Mouse (Mus musculus) left cerebral cortex, adult 18-20 months (tissue): ENCODE measurements around the gene Gm17416. TPM values are rescaled to one million over a fixed set of nuclear protein-coding genes. Genes with fewer than 3 reads are reported as not detected.

ENCODE experiments used
- DNase-seq, 2 experiments: peaks; one replicate each; pipeline ENCODE4 v3.0.0; 2021 to 2022; ENCODE audit warnings: low spot score in 2 of 2, mixed read lengths in 1 of 2
- total RNA-seq, 2 experiments: library from RNA; stranded (reverse); gene quantifications; 2 replicates each; pipeline ENCODE4 v1.2.3; 2021

Gene Gm17416
- total RNA-seq, 2 experiments from 2014 or later: not detected

DNA sequence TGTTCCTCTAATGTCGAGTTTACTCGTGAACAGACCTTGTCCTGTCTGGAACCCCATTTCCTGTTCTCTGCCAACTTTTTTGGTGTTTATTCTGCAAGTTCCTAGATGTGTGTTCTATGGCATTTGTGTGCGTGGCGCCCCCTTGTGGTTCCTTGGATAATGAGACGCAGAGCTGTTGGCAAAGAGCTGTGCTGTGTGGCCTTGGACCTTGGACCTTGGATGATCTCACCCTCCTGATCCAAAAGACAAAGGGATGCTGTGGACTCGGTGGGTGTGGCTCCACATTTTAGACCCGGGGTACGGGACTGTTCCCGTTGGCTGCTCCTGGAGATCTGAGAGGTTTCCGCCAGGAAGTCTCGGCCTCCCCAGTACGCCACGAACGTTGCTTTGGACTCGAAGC, 34.9 kb downstream of the Gm17416 start, which contains the start of gene Defb36:
TSS of gene Defb36 (plus strand) at position 271 of the 400 bp plus-strand sequence.
- DNase-seq: peak; percentile 29 to 39

DNA sequence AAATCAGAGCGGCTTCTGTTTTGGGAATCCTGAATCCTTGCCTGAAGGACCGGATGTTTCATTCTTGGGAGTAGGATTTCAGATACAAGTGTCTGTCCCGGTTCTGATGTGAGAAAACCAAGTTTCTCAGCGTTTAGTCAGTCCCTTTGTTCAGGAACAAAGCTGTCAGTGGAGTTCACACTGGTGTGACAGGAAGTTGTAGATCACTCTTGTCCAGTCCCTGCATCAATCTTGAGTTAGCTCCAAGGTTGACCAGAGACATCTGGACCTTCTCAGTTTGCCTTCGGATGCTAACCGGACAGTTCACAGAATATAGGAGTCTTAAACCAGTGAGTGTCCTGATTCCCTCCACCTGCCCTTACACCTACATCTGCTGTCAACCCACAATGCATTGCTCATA, 38.6 kb downstream of the Gm17416 start:
- DNase-seq: no peak

DNA sequence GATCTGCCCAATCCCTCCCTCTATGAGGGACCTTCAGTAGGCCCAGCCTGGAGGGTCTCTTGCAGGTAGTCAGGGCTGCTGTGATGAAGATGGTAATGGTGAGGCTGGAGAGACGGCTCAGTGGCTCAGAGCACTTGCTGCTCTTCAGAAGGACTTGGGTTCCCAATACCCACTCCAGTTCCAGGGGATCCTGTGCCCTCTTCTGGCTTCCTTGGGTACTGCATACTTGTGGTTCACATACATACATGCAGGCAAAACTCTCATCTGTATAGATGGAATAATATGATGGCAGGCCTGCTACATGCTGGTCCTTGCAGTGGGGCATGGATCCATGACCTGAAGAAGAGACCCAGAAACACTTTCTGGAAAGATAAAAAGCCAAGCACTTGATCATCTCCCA, 39.6 kb downstream of the Gm17416 start:
- no peak for DNase-seq

DNA sequence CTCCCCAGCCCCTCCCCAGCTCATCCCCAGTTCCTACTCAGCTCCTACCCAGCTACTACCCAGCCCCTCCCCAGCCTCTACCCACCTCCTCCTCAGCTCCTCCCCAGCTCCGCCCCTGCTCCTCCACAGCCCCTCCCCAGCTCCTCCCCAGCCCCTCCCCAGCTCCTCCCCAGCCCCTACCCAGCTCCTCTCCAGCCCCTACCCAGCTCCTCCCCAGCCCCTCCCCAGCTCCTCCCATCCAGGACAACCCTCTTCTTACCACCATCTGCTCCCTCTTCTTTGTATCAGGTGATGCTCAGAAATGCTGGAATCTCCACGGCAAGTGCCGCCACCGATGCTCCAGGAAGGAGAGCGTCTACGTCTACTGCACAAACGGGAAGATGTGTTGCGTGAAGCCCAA, 43.1 kb downstream of the Gm17416 start:
- DNase-seq: no peak

DNA sequence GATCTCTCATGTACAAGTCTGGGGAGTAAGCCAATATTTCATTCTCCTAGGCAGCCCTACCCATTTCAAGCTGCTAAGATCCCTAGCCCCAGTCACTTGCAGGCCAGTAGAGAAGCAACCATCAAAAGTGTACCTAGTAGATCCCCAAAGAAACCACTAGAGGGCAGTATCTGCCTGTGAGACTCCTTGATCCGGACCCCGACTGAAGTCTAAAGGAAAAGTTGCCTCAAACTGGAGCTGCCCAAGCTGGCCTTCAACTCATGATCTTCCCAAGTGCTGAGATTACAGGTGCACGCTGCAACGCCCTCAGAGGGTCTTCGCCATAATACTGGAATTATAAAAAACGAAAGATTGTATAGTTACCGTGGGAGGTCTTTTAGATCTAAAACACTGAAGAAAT, 46.4 kb downstream of the Gm17416 start:
- DNase-seq: peak; percentile 47 to 60

DNA sequence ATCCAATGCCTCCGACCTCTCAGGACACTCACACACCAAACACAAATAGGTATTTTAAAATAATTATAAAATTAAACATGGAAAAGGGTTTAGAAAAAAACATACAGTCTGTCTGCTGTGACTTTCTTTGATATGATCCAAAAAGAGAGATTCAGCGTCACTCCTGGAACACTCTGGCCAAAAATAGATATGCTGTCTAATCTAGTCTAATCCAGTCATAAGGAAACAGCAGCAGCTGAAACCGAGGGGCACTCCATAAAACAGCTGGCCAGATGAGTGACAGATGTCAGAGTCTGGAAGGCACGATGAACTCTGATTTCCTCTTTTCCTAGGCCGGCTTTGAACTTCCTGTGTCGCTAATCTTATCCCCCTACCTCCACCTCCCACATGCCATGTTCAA, 47.3 kb downstream of the Gm17416 start:
- no peak for DNase-seq

DNA sequence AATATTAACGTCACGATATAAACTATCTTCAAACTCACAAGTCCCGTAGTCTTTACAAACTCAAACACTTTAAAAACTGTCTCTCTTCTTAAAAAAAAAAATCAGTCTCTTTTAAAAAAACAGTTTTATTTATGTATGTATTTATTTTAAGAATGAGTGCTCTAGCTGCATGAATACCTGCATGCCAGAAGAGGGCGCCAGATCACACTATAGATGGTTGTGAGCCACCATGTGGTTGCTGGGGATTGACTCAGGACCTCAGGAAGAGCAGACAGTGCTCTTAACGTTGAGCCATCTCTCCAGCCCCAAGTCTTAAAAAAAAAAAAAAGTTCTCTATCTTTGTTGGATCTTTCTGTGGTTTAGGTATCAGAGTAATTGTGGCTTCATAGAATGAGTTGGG, 48.2 kb downstream of the Gm17416 start:
- DNase-seq: no peak

Other genes with a start within 250 kb of the Gm17416 start
- gene Rbck1, start 236.7 kb upstream of the Gm17416 start, total RNA-seq: 100 to 1,000 TPM; 106 to 107 TPM
- gene Trib3, start 225.3 kb upstream of the Gm17416 start, total RNA-seq: under 1 TPM; 0.59 to 0.70 TPM
- 100 to 1,000 TPM in 1 of 2 experiments, 10 to 100 TPM in 1; 96.7 to 104 TPM for gene Nrsn2, start 192.7 kb upstream of the Gm17416 start, total RNA-seq
- gene Sox12, start 171.3 kb upstream of the Gm17416 start, total RNA-seq: 10 to 100 TPM; 11.8 to 15.9 TPM
- gene Zcchc3, start 154.3 kb upstream of the Gm17416 start, total RNA-seq: 1 to 10 TPM; 9.4 TPM
- gene 6820408C15Rik, start 153.8 kb upstream of the Gm17416 start, total RNA-seq: 1 to 10 TPM; 1.6 to 2.1 TPM
- not detected for gene Defb23, start 104.7 kb upstream of the Gm17416 start, total RNA-seq
- gene Defb20, start 92.3 kb upstream of the Gm17416 start, total RNA-seq: not detected
- gene Defb22, start 79.2 kb upstream of the Gm17416 start, total RNA-seq: not detected
- not detected for gene Defb26, start 57.6 kb upstream of the Gm17416 start, total RNA-seq
- not detected for gene Defb28, start 51.1 kb upstream of the Gm17416 start, total RNA-seq
- not detected for gene Defb29, start 29.2 kb upstream of the Gm17416 start, total RNA-seq
- not detected for gene Defb21, start 3.4 kb downstream of the Gm17416 start, total RNA-seq
- gene Defb19, start 11.0 kb downstream of the Gm17416 start, total RNA-seq: not detected
- not detected for gene Defb45, start 30.1 kb downstream of the Gm17416 start, total RNA-seq
- not detected for gene Defb36, start 35.0 kb downstream of the Gm17416 start, total RNA-seq
- not detected for gene Defb25, start 53.7 kb downstream of the Gm17416 start, total RNA-seq
- gene Rem1, start 57.6 kb downstream of the Gm17416 start, total RNA-seq: under 1 TPM; 0.72 to 0.94 TPM
- 10 to 100 TPM; 73.4 to 79.2 TPM for gene H13, start 100.1 kb downstream of the Gm17416 start, total RNA-seq
- gene Mcts2, start 117.7 kb downstream of the Gm17416 start, total RNA-seq: 10 to 100 TPM; 14.1 to 17.5 TPM
- gene Id1, start 166.9 kb downstream of the Gm17416 start, total RNA-seq: 10 to 100 TPM; 20.6 to 27.2 TPM
- gene Cox4i2, start 184.8 kb downstream of the Gm17416 start, total RNA-seq: 1 to 10 TPM; 2.7 to 2.8 TPM